ENCODE assay signal across 8 mouse cellular contexts in the genomic region with DNA sequence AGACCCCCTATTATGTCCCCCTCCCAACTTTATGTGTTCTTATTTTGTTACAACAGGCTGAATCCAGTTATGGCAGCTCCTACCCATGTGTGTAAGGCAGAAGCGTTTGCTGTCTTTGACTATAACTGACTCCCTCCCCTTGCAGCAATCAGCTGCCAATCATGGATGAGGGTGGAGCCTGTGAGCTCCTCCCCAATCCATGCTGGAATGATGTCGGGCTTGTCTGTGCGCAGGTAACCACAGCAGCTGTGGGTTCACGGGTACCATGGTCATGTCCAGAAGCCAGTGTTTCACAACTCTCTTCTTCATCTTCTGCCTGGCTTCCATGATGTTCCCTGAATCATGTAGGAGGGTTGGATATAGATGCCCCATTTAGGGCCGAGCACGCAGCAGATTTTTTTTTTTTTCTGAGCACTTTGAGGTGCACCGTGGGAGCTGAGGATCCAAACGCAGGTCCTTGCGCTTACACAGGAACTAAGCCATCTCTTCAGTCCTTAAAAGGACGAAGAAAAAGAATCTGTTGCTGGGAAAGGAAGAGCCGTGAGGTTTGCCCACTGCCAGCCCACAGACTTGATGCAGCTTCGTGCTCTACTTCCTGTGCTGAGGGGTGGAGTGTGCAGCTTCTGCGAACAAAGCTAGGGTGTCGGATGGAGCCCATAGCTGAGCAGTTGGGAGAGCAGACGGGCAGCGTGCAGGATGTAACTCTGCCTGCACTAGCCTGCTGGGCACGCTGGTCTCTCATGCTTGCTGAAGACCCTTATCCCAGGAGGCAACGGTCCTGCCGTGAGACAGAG. TPM values are rescaled to one million over a fixed set of nuclear protein-coding genes. Genes with fewer than 3 reads are reported as not detected.
A peak's percentile ranks its signal among the peaks of the same experiment; 100 is the strongest.
DNase-seq lines count a peak whose midpoint lies in the region; ATAC-seq and TF ChIP-seq lines count a peak whose summit lies in the region.
"Had no signal": no experiment of that assay in that cellular context is flagged by ENCODE, and none has a peak within 500 bp of the region (broad histone marks: within the 10 kb centered on the region; RNA-seq: fewer than 3 reads in every experiment).

No protein-coding gene starts in this region.

- no peak; the same call in 1 of the 2 replicates for TF ChIP-seq CTCF in left cerebral cortex, adult 2 months (IDR thresholded peaks at IDR 0.05)
- no peak for TF ChIP-seq CTCF in liver, postnatal 0 days (IDR thresholded peaks at IDR 0.05; ENCODE audit: low read depth)
- no peak for TF ChIP-seq CTCF in spleen, adult 2 months (IDR thresholded peaks at IDR 0.05; ENCODE audit: extremely low read depth, insufficient read depth, insufficient read length, insufficient replicate concordance)

- peak; percentile 10 to 38 for DNase-seq in left cerebral cortex, adult 2 months (ENCODE audit: extremely low spot score in 1 of 2, low spot score in 2 of 2)
- no peak for DNase-seq in left cerebral cortex, adult 11 months (ENCODE audit: low spot score)
- peak; percentile 17 for DNase-seq in embryonic facial prominence, embryonic 14.5 days (ENCODE audit: low spot score)
- DNase-seq in liver, postnatal 0 days, result no peak
- peak; percentile 35 to 65 for DNase-seq in spleen, adult 2 months (ENCODE audit: low read depth in 1 of 2, low spot score in 2 of 2)
- DNase-seq in gastrocnemius, adult 8-10 months (ENCODE audit: low spot score in 2 of 2), result no peak

- peak; percentile 69 for TF ChIP-seq POLR2A in spleen, adult 2 months (IDR thresholded peaks at IDR 0.05; ENCODE audit: low read depth, low read length)

- no peaks in the 10 kb centered on the region for H3K36me3 ChIP-seq in embryonic facial prominence, embryonic 14.5 days (ENCODE audit: control insufficient read depth, insufficient read depth, low read length)
- no peaks in the 10 kb centered on the region for H3K36me3 ChIP-seq in liver, postnatal 0 days (replicated peaks; ENCODE audit: insufficient read depth, low read length)
- H3K36me3 ChIP-seq in spleen, adult 2 months (ENCODE audit: control insufficient read depth, insufficient read depth, low read length), result no peaks in the 10 kb centered on the region
- H3K36me3 ChIP-seq: limb, embryonic 12.5 days had no signal

- H3K9me3 ChIP-seq in embryonic facial prominence, embryonic 14.5 days (ENCODE audit: control insufficient read depth, low read length), result no peaks in the 10 kb centered on the region
- H3K9me3 ChIP-seq in liver, postnatal 0 days (ENCODE audit: low read length), result no peaks in the 10 kb centered on the region
- H3K9me3 ChIP-seq: limb, embryonic 12.5 days had no signal

- H3K4me3 ChIP-seq in left cerebral cortex, adult 2 months, result peak overlapping the region; percentile 18
- H3K4me3 ChIP-seq in embryonic facial prominence, embryonic 14.5 days (ENCODE audit: low read depth, low read length), result no peak overlapping the region
- H3K4me3 ChIP-seq in liver, postnatal 0 days (ENCODE audit: low read depth, low read length), result no peak overlapping the region
- H3K4me3 ChIP-seq in spleen, adult 2 months (ENCODE audit: extremely low read depth, insufficient read depth, insufficient read length), result peak overlapping the region; percentile 50
- H3K4me3 ChIP-seq: limb, embryonic 12.5 days had no signal

- H3K27ac ChIP-seq in left cerebral cortex, adult 2 months, result peak overlapping the region; percentile 64
- H3K27ac ChIP-seq in embryonic facial prominence, embryonic 14.5 days (replicated peaks; ENCODE audit: low read depth, low read length), result no peak overlapping the region
- H3K27ac ChIP-seq in liver, postnatal 0 days (ENCODE audit: low read depth), result no peak overlapping the region
- peak overlapping the region; percentile 94 for H3K27ac ChIP-seq in spleen, adult 2 months (ENCODE audit: insufficient read depth, low read length)
- H3K27ac ChIP-seq: limb, embryonic 12.5 days had no signal

- no peak for ATAC-seq in embryonic facial prominence, embryonic 14.5 days (ENCODE audit: low read depth)
- no peak for ATAC-seq in liver, postnatal 0 days
- ATAC-seq in erythroblast, adult 5-6 weeks (replicated peaks; ENCODE audit: low FRiP score, poor library complexity, severe bottlenecking), result no peak

- no peaks in the 10 kb centered on the region for H3K27me3 ChIP-seq in embryonic facial prominence, embryonic 14.5 days (replicated peaks; ENCODE audit: control insufficient read depth, insufficient read depth, low read length)
- H3K27me3 ChIP-seq in liver, postnatal 0 days (ENCODE audit: insufficient read depth, low read length), result no peaks in the 10 kb centered on the region
- no peaks in the 10 kb centered on the region for H3K27me3 ChIP-seq in spleen, adult 2 months (ENCODE audit: control insufficient read depth, insufficient read depth, low read length)
- H3K27me3 ChIP-seq: limb, embryonic 12.5 days had no signal

- intact Hi-C loops in left cerebral cortex, adult 2 months (cut with DNase I), result no loop called here

- peak overlapping the region; percentile 11; the same call in 1 of the 2 replicates for H3K4me2 ChIP-seq in embryonic facial prominence, embryonic 14.5 days (ENCODE audit: low read depth, low read length)
- H3K4me2 ChIP-seq in liver, postnatal 0 days (ENCODE audit: low read depth, low read length), result peak overlapping the region; percentile 39
- H3K4me2 ChIP-seq: limb, embryonic 12.5 days had no signal

- no peak for TF ChIP-seq EP300 in liver, postnatal 0 days (IDR thresholded peaks at IDR 0.05; ENCODE audit: low read depth)

- H3K4me1 ChIP-seq in embryonic facial prominence, embryonic 14.5 days (ENCODE audit: control insufficient read depth, insufficient read depth, low read length), result no peaks in the 10 kb centered on the region; the same call in 1 of the 2 replicates
- no peaks in the 10 kb centered on the region for H3K4me1 ChIP-seq in liver, postnatal 0 days (ENCODE audit: insufficient read depth)
- H3K4me1 ChIP-seq in spleen, adult 2 months (ENCODE audit: control insufficient read depth, insufficient read depth, insufficient read length), result peaks cover 13% of the 10 kb centered on the region
- H3K4me1 ChIP-seq: limb, embryonic 12.5 days had no signal

- no peak overlapping the region for H3K9ac ChIP-seq in embryonic facial prominence, embryonic 14.5 days (ENCODE audit: low read depth, low read length)
- no peak overlapping the region for H3K9ac ChIP-seq in liver, postnatal 0 days (replicated peaks)
- H3K9ac ChIP-seq: limb, embryonic 12.5 days had no signal

- WGBS in embryonic facial prominence, embryonic 14.5 days, result 48% methylated on average over 19 of the region's 19 CpGs
- whole genome bisulfite sequencing in liver, postnatal 0 days (ENCODE audit: insufficient replicate concordance), result 26% methylated on average over 19 of the region's 19 CpGs
- WGBS in spleen, adult 2 months, result 9% methylated on average over 19 of the region's 19 CpGs

RNA-seq across cellular contexts. Expression of gene Card11, which starts 43.5 kb away (rescaled TPM):
- under 1 TPM; 0.18 to 0.33 TPM for total RNA-seq in left cerebral cortex, adult 2 months (2021)
- polyA plus RNA-seq in embryonic facial prominence, embryonic 14.5 days (2014; fragmentation: Nextera tagmentation; extraction: Ambion mirVana), result 0.10 and 0.45 TPM in 2 replicates
- polyA plus RNA-seq in liver, postnatal 0 days (2015; fragmentation: Nextera tagmentation; extraction: Ambion mirVana), result 0.36 and 0.46 TPM in 2 replicates
- 63.7 and 80.7 TPM in 2 replicates for polyA plus RNA-seq in spleen, adult 2 months (2012; rRNA removed)
- 1 to 10 TPM in 1 of 4 experiments, under 1 TPM in 3; 0.19 to 1.3 (median 0.64) TPM for total RNA-seq in gastrocnemius, adult 8-10 months (2022)
- 1.3 and 2.1 TPM in 2 replicates for total RNA-seq in erythroblast, adult 5-6 weeks (2015; ENCODE audit: low replicate concordance)
- 0.68 and 3.6 TPM in 2 replicates for total RNA-seq in erythroblast, adult 5-6 weeks (2017; ENCODE audit: low replicate concordance)

Comparison
In these comparisons a context has a peak if more than half of its experiments do, and no peak if none do; other contexts are left out.
1. DNase-seq: peak in left cerebral cortex, adult 2 months (2 of 2), embryonic facial prominence, embryonic 14.5 days (single experiment) and spleen, adult 2 months (2 of 2); none in left cerebral cortex, adult 11 months (single experiment), liver, postnatal 0 days (single experiment) and gastrocnemius, adult 8-10 months (0 of 2).
2. H3K27ac ChIP-seq: peak in left cerebral cortex, adult 2 months (single experiment) and spleen, adult 2 months (single experiment); none in embryonic facial prominence, embryonic 14.5 days (single experiment) and liver, postnatal 0 days (single experiment).
3. H3K4me3 ChIP-seq: peak in left cerebral cortex, adult 2 months (single experiment) and spleen, adult 2 months (single experiment); none in embryonic facial prominence, embryonic 14.5 days (single experiment) and liver, postnatal 0 days (single experiment).